Mouse (Mus musculus) T-helper 2 cell (primary cell): ENCODE data around the gene Snx15.

Experiments
- in situ Hi-C: fragments of 300-600 bp; cut with MboI, MseI; formaldehyde crosslinking; loops from one replicate; pipeline ENCODE4 v1.15.1; 2025; ENCODE audit warnings: high pct_unique_total_duplicates

Gene Snx15

DNA sequence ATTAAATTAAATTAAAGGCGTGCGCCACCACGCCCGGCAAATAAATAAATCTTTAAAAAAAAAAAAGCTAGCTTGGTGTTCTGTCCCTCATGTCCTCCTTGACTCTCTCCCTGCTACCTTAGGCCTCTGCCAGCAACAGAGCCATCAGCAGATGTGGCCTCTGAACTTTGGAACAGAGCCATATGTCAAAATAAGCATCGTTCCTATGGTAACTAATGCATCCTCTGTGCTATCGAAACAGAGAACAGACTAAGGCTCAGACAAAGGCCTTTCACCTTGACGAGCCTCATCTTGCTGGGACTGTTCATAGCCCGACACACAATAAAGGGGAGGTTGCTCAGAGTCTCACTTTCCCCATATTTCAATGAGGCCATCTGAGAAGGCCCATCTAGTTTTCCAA lies 4.8 kb downstream of the Snx15 start:
- in situ Hi-C loops, result loop anchor here (5.0 kb wide), 1 partner anchor 161 kb away; the partner anchor contains the start of gene Pola2

- in situ Hi-C loops, result loop anchor here (5.0 kb wide), 1 partner anchor 159 kb away; the partner anchor contains the start of gene Pola2
Observed at GRCm38 (mm10) chr19:6121761-6122160, 6.3 kb downstream of the Snx15 start.

- in situ Hi-C loops, result loop anchor here (5.0 kb wide), 1 partner anchor 61 kb away; the partner anchor contains the start of genes Fau and Mrpl49
Observed at GRCm38 (mm10) chr19:6118677-6119185, 9.4 kb downstream of the Snx15 start.

- in situ Hi-C loops, result loop anchor here (5.0 kb wide), 1 partner anchor 61 kb away; the partner anchor contains the start of genes Fau and Mrpl49
Observed at GRCm38 (mm10) chr19:6117986-6118676, 10.0 kb downstream of the Snx15 start, which contains the start of gene Sac3d1. Gene Sac3d1, minus strand, starts transcription at chr19:6118650.

GRCm38 (mm10) chr19:6117346-6117985 lies 10.6 kb downstream of the Snx15 start:
- in situ Hi-C loops, result loop anchor here (5.0 kb wide), 1 partner anchor 60 kb away; the partner anchor contains the start of genes Fau and Mrpl49

DNA sequence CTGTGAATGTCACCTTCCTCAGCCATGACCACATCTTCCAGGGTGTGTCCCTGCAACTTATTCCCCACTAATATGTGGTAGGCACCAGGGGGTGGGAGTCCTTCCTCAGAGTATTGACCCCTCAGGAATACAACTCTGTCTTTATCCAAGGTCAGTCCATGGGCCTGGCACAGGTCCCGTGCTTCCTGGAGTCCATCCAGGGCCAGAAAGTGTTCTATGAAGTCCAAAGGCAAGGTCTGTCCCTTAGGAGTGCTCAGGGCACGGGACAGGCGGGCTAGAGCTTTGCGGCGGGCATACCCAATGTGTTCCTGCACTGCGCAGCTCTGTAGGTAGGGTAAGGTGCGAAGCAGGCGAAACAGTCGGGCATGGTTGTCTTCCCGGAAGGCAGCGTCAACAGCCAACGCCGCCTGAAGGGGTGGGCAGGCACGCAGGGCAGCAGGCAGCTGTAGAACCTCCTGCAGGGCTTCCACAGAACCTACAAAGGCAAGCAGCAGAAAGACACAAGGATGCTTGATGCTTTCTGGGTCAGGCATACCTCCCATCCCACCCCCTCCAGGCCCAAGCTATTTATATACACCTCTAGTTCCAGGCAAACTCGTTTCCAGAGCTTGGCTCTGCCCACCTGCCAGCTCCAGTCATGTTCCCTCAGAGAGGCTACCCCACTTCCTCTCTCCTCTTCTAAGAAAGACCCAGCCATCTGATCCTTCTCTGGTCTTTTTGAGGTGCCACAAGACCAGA lies 11.8 kb downstream of the Snx15 start:
- in situ Hi-C loops, result loop anchor here (5.0 kb wide), 1 partner anchor 59 kb away; the partner anchor contains the start of genes Fau and Mrpl49

DNA sequence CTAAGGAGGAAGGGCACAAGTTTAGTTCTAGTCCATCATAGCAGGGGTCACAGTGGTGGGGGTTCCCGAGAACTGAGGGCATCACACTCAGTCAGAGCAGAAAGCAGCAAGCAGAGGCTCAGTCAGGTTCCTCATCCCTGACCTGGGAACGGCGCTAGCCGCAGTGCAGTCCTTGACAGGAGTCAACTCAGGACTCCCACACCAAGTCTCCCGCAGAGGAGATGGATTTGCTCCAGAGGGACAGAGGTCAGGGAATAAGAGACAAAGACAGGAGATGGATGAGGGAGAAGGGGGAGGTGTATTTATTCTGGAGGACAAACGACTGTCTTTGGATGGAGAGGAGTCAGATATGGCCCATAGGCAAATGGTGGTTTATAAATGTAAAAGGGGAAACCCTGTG lies 15.0 kb downstream of the Snx15 start:
- in situ Hi-C loops, result no loop called here

DNA sequence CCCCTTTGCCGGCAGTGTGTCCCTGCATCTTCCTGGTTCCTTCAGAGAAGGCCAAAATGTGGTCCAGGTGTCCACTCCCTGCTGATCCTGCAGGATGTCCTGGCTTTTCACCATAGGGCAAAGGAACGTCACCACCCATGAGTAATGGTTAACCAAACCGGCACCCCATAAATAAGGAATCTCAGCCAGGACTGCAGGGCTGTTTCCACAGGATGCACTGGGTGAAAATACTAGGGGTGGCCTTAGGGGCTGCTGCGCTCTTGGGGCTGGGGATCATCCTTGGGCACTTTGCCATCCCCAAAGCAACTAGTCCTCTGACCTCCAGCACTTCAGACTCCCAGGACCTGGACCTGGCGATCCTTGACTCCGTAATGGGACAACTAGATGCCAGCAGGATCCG lies 22.5 kb downstream of the Snx15 start, which contains the start of gene Naaladl1:
Naaladl1 (plus strand) TSS at position 197 of the 400 bp plus-strand sequence.
- in situ Hi-C loops, result no loop called here

DNA sequence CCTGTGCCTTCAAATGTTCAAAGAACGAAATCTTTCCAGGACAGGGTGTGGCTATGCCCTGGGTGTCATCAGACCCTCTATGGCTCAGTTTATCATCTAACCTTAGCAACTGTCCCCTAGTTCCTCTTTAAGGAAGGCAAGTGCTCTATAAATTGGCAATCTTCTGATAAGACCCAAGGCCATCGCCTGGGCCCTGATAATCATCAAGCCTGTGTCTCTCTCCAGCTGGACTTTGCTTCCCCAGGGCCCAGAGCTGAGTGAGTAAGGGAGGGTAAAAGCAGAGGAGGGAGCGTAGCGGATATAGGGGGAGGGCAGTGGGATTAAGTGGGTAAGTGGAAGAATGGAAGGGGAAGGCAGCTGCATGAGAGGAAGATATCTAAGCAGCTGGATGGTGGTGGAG lies 23.6 kb downstream of the Snx15 start:
- in situ Hi-C loops, result no loop called here

DNA sequence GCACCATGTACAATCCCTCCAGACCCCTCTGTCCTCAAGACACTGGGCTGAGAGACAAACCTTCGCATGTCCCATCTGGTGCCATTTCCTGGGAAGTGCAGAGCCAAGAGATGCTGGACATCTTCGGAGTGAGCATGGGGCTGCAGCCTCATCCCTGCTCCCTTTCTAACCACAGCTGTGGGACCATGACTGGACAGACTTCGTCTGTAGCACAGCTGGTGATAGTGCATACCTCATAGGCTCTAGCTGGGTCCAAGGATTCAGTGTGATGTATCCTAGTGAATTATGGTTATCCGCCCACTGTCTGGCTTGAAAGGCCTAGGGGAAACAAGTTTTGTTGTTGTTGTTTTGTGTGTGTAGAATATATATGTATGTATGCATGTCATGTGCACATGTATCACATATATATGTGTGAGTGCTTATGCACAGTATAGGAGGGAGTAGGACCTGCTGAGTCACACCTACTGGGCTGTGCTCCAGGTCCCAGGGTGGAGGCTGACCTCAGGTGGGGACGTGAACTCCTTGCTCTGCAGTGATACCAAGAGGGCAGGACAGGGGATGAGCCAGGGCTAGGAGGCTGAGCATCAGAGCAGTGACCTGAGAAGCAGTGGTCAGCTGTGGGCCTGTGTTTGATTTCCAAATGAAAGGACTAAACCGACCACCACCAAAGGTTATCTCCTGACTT lies 25.8 kb downstream of the Snx15 start:
- in situ Hi-C loops, result no loop called here

- in situ Hi-C loops, result no loop called here
Observed at GRCm38 (mm10) chr19:6101186-6101585, 26.9 kb downstream of the Snx15 start.

DNA sequence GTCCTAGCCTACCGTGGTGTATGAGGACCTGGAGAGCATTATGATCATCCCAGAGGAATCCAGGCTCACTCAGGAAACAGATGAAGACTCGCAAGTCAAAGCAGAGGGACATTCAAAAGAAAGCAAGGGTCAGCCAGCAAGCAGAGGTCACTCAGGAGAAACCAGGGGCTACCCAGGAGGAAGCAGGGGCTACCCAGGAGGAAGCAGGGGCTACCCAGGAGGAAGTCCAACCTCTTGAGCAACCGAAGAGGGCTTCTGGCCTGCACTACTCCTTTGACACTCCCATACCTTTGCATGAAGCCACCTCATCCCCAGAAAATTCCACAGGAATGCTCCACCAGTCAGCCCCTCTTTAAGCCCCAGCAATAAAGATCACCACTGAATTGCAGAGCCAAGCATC lies 30.3 kb downstream of the Snx15 start:
- in situ Hi-C loops, result no loop called here

DNA sequence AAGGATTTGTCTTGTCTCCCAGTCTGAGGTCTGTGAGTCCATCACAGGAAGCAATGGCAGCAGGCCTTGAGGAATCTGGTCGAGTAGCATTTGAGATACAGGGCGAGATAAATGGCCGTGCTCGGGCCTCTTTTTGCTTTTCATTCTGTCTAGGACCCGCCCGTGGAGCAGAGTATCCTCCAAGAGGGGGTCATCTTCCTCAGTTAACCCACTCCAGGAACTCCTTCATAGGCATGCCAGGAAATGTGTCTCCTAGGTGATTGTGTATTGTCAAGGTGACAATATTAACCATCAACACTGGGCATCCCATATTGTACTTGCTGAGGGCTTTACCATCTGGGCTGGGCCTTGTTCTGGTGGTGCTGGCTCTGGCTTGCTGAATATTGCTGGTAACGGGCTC lies 34.0 kb downstream of the Snx15 start, which contains the start of gene AC131692.1:
AC131692.1 (plus strand) TSS at position 301 of the 400 bp plus-strand sequence.
- in situ Hi-C loops, result no loop called here

- in situ Hi-C loops, result loop anchor here (10.0 kb wide), 1 partner anchor 1126 kb away; the partner anchor contains the start of gene Cox8a
Observed at GRCm38 (mm10) chr19:6088841-6089240, 39.3 kb downstream of the Snx15 start.

- in situ Hi-C loops, result loop anchor here (10.0 kb wide), 1 partner anchor 1129 kb away; the partner anchor contains the start of gene Cox8a
Observed at GRCm38 (mm10) chr19:6085417-6085879, 42.7 kb downstream of the Snx15 start.

GRCm38 (mm10) chr19:6084478-6085248 lies 43.4 kb downstream of the Snx15 start, which contains the start of the genes Zfpl1 and Cdca5:
Gene Zfpl1, minus strand, starts transcription at chr19:6084956.
Gene Cdca5, plus strand, starts transcription at chr19:6084983.
- in situ Hi-C loops, result loop anchor here (10.0 kb wide), 1 partner anchor 1130 kb away; the partner anchor contains the start of gene Cox8a

GRCm38 (mm10) chr19:6082156-6082555 lies 45.9 kb downstream of the Snx15 start, which contains the start of gene Gm28374:
Gene Gm28374, minus strand, starts transcription at chr19:6082256.
- in situ Hi-C loops, result loop anchor here (10.0 kb wide), 1 partner anchor 1133 kb away; the partner anchor contains the start of gene Cox8a

- in situ Hi-C loops, result loop anchor here (10.0 kb wide), 1 partner anchor 1135 kb away; the partner anchor contains the start of gene Cox8a
Observed at GRCm38 (mm10) chr19:6079983-6080480, 48.1 kb downstream of the Snx15 start, which contains the start of gene Tmem262. Gene Tmem262, plus strand, starts transcription at chr19:6080033.
